Mouse (Mus musculus): Measurements from ENCODE around the gene Rrp8. TPM values are rescaled to one million over a fixed set of nuclear protein-coding genes. Genes with fewer than 3 reads are reported as not detected.

The Rrp8 gene
- 10 to 100 TPM in 1 of 2 experiments, 1 to 10 TPM in 1; 7.5 to 10.7 TPM for total RNA-seq (2021)
- long read RNA-seq, experiment 1, transcript Rrp8-201 (7 exons, 3,053 nt), result major isoform, 15 of 21 reads
- long read RNA-seq, experiment 1, partial matches to known transcripts, result 1 of 21 reads
- long read RNA-seq, experiment 1, other reads (novel, unspliced or antisense), result 4 of 21 reads
- long read RNA-seq, experiment 2, transcript Rrp8-201 (7 exons, 3,053 nt), result major isoform, 22 of 28 reads
- long read RNA-seq, experiment 2, partial matches to known transcripts, result 0 of 28 reads
- long read RNA-seq, experiment 2, other reads (novel, unspliced or antisense), result 5 of 28 reads

- peak; percentile 41 for DNase-seq
- intact Hi-C loops (cut with DNase I; ENCODE audit: low total_unique reads), result no loop called here
Observed at GRCm38 (mm10) chr7:105736911-105737521, at the start of gene Rrp8. Gene Rrp8, minus strand, starts transcription at chr7:105737385.

GRCm38 (mm10) chr7:105786506-105787284, 49.5 kb upstream of the Rrp8 start:
- no peak for DNase-seq
- intact Hi-C loops (cut with DNase I; ENCODE audit: low total_unique reads), result no loop called here

- intact Hi-C loops (cut with DNase I; ENCODE audit: low total_unique reads), result no loop called here
- DNase-seq, result no peak
Observed at GRCm38 (mm10) chr7:105784556-105784955, 47.4 kb upstream of the Rrp8 start.

GRCm38 (mm10) chr7:105783861-105784260, 46.7 kb upstream of the Rrp8 start:
- intact Hi-C loops (cut with DNase I; ENCODE audit: low total_unique reads), result no loop called here
- DNase-seq, result no peak

GRCm38 (mm10) chr7:105778553-105779265, 41.5 kb upstream of the Rrp8 start:
- DNase-seq, result peak; percentile 48
- intact Hi-C loops (cut with DNase I; ENCODE audit: low total_unique reads), result no loop called here

- intact Hi-C loops (cut with DNase I; ENCODE audit: low total_unique reads), result no loop called here
- peak; percentile 84 for DNase-seq
Observed at GRCm38 (mm10) chr7:105777797-105778552, 40.8 kb upstream of the Rrp8 start.

GRCm38 (mm10) chr7:105777316-105777715, 40.1 kb upstream of the Rrp8 start:
- intact Hi-C loops (cut with DNase I; ENCODE audit: low total_unique reads), result no loop called here
- no peak for DNase-seq

GRCm38 (mm10) chr7:105776026-105776425, 38.8 kb upstream of the Rrp8 start:
- no peak for DNase-seq
- intact Hi-C loops (cut with DNase I; ENCODE audit: low total_unique reads), result no loop called here

GRCm38 (mm10) chr7:105774661-105775060, 37.5 kb upstream of the Rrp8 start:
- intact Hi-C loops (cut with DNase I; ENCODE audit: low total_unique reads), result no loop called here
- DNase-seq, result no peak

GRCm38 (mm10) chr7:105773041-105773440, 35.9 kb upstream of the Rrp8 start:
- intact Hi-C loops (cut with DNase I; ENCODE audit: low total_unique reads), result no loop called here
- no peak for DNase-seq

- intact Hi-C loops (cut with DNase I; ENCODE audit: low total_unique reads), result no loop called here
- DNase-seq, result no peak
Observed at GRCm38 (mm10) chr7:105772331-105772730, 35.1 kb upstream of the Rrp8 start.

GRCm38 (mm10) chr7:105769959-105770358, 32.8 kb upstream of the Rrp8 start:
- intact Hi-C loops (cut with DNase I; ENCODE audit: low total_unique reads), result no loop called here
- DNase-seq, result peak; percentile 57

- intact Hi-C loops (cut with DNase I; ENCODE audit: low total_unique reads), result no loop called here
- DNase-seq, result no peak
Observed at GRCm38 (mm10) chr7:105767729-105768165, 30.6 kb upstream of the Rrp8 start.

GRCm38 (mm10) chr7:105764331-105764730, 27.1 kb upstream of the Rrp8 start:
- DNase-seq, result no peak
- intact Hi-C loops (cut with DNase I; ENCODE audit: low total_unique reads), result no loop called here

GRCm38 (mm10) chr7:105762517-105763270, 25.5 kb upstream of the Rrp8 start:
- no peak for DNase-seq
- intact Hi-C loops (cut with DNase I; ENCODE audit: low total_unique reads), result no loop called here

GRCm38 (mm10) chr7:105761813-105762484, 24.8 kb upstream of the Rrp8 start:
- DNase-seq, result no peak
- intact Hi-C loops (cut with DNase I; ENCODE audit: low total_unique reads), result no loop called here

GRCm38 (mm10) chr7:105753281-105753680, 16.1 kb upstream of the Rrp8 start:
- intact Hi-C loops (cut with DNase I; ENCODE audit: low total_unique reads), result loop anchor here (10.0 kb wide), 1 partner anchor 52 kb away; no protein-coding TSS in a partner anchor
- DNase-seq, result no peak

GRCm38 (mm10) chr7:105752716-105753115, 15.5 kb upstream of the Rrp8 start:
- no peak for DNase-seq
- intact Hi-C loops (cut with DNase I; ENCODE audit: low total_unique reads), result loop anchor here (10.0 kb wide), 1 partner anchor 52 kb away; no protein-coding TSS in a partner anchor

All from gastrocnemius, postnatal 14 days (tissue).